Mouse (Mus musculus): ENCODE results near the gene Polr2l. TPM values are rescaled to one million over a fixed set of nuclear protein-coding genes. Genes with fewer than 3 reads are reported as not detected.

Polr2l gene
- polyA plus RNA-seq, 1 experiment = 70.9 TPM

GRCm38 (mm10) chr7:141510681-141511191, 35.8 kb upstream of the Polr2l start:
- H3K4me1 ChIP-seq (ENCODE audit: control insufficient read depth, insufficient read depth, low read length) = no peaks in the 10 kb centered on the region
- no peak overlapping the region for H3K27ac ChIP-seq (ENCODE audit: insufficient read depth, low read depth, low read length)
- no peaks in the 10 kb centered on the region for H3K27me3 ChIP-seq (replicated peaks; ENCODE audit: control insufficient read depth, insufficient read depth, low read length)
- no peak for DNase-seq
- no peak overlapping the region for H3K4me3 ChIP-seq (ENCODE audit: insufficient read depth, low read depth, low read length)
- 82% methylated on average over 8 of the region's 8 CpGs for WGBS
- TF ChIP-seq CTCF (conservative IDR thresholded peaks at IDR 0.05; ENCODE audit: insufficient read depth, insufficient read length, low read depth, low read length) (no peak), POLR2A (IDR thresholded peaks at IDR 0.05; ENCODE audit: low read depth, low read length) (no peak)
- H3K36me3 ChIP-seq (ENCODE audit: control insufficient read depth, insufficient read depth, low read length) = no peaks in the 10 kb centered on the region

GRCm38 (mm10) chr7:141510196-141510595, 35.3 kb upstream of the Polr2l start:
- no peak overlapping the region for H3K27ac ChIP-seq (ENCODE audit: insufficient read depth, low read depth, low read length)
- H3K4me1 ChIP-seq (ENCODE audit: control insufficient read depth, insufficient read depth, low read length) = no peaks in the 10 kb centered on the region
- TF ChIP-seq POLR2A (IDR thresholded peaks at IDR 0.05; ENCODE audit: low read depth, low read length) (no peak), CTCF (conservative IDR thresholded peaks at IDR 0.05; ENCODE audit: insufficient read depth, insufficient read length, low read depth, low read length) (no peak)
- 95% methylated on average over 5 of the region's 5 CpGs for WGBS
- DNase-seq = no peak
- no peaks in the 10 kb centered on the region for H3K36me3 ChIP-seq (ENCODE audit: control insufficient read depth, insufficient read depth, low read length)
- no peak overlapping the region for H3K4me3 ChIP-seq (ENCODE audit: insufficient read depth, low read depth, low read length)
- H3K27me3 ChIP-seq (replicated peaks; ENCODE audit: control insufficient read depth, insufficient read depth, low read length) = no peaks in the 10 kb centered on the region

DNA sequence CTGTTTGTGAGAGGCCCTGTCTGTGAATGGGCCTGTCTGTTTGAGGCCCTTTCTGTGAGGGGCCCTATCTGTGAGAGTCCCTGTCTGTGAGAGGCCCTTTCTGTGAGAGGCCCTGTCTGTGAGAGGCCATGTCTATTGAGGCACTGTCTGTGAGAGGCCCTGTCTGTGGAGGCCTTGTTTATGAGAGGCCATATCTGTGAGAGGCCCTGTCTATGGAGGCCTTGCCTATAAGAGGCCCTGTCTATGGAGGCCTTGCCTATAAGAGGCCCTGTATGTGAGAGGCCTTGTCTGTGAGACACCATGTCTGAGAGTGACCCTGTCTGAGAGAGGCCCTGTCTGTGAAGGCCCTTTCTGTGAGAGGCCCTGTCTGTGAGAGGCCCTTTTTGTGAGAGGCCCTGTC, 33.2 kb upstream of the Polr2l start:
- no peak for TF ChIP-seq CTCF (conservative IDR thresholded peaks at IDR 0.05; ENCODE audit: insufficient read depth, insufficient read length, low read depth, low read length)
- Histone ChIP-seq H3K4me1 (ENCODE audit: control insufficient read depth, insufficient read depth, low read length) (no peaks in the 10 kb centered on the region), H3K27me3 (replicated peaks; ENCODE audit: control insufficient read depth, insufficient read depth, low read length) (no peaks in the 10 kb centered on the region), H3K27ac (ENCODE audit: insufficient read depth, low read depth, low read length) (no peak overlapping the region), H3K36me3 (ENCODE audit: control insufficient read depth, insufficient read depth, low read length) (no peaks in the 10 kb centered on the region), H3K4me3 (ENCODE audit: insufficient read depth, low read depth, low read length) (no peak overlapping the region)
- no peak for DNase-seq

DNA sequence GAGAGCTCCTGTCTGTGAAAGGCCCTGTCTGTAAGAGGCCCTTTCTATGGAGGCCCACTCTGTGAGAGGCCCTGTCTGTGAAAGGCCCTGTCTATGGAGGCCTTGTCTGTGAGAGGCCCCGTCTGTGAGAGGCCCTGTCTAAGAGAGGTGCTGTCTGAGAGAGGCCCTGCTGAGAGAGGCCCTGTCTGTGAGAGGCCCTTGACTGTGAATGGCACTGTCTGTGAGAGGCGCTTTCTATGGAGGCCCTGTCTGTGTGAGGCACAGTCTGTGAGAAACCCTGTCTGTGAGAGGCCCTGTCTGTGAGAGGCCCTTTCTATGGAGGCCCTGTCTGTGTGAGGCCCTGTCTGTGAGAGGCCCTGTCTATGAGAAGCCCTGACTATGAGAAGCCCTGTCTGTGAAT, 31.3 kb upstream of the Polr2l start:
- 95% methylated on average over 2 of the region's 2 CpGs for WGBS
- Histone ChIP-seq H3K4me1 (ENCODE audit: control insufficient read depth, insufficient read depth, low read length) (no peaks in the 10 kb centered on the region), H3K27ac (ENCODE audit: insufficient read depth, low read depth, low read length) (no peak overlapping the region), H3K27me3 (replicated peaks; ENCODE audit: control insufficient read depth, insufficient read depth, low read length) (no peaks in the 10 kb centered on the region), H3K4me3 (ENCODE audit: insufficient read depth, low read depth, low read length) (no peak overlapping the region), H3K36me3 (ENCODE audit: control insufficient read depth, insufficient read depth, low read length) (no peaks in the 10 kb centered on the region)
- TF ChIP-seq CTCF (conservative IDR thresholded peaks at IDR 0.05; ENCODE audit: insufficient read depth, insufficient read length, low read depth, low read length) = no peak
- no peak for TF ChIP-seq POLR2A (IDR thresholded peaks at IDR 0.05; ENCODE audit: low read depth, low read length)
- DNase-seq = no peak

- 96% methylated on average over 5 of the region's 5 CpGs for WGBS
These were observed 27.6 kb upstream of the Polr2l start for GRCm38 (mm10) chr7:141502556-141502905.

GRCm38 (mm10) chr7:141501820-141502555, 27.1 kb upstream of the Polr2l start:
- H3K27ac ChIP-seq (ENCODE audit: insufficient read depth, low read depth, low read length) = no peak overlapping the region
- TF ChIP-seq CTCF (conservative IDR thresholded peaks at IDR 0.05; ENCODE audit: insufficient read depth, insufficient read length, low read depth, low read length) = no peak
- no peak for TF ChIP-seq POLR2A (IDR thresholded peaks at IDR 0.05; ENCODE audit: low read depth, low read length)
- no peak for DNase-seq
- no peak overlapping the region for H3K4me3 ChIP-seq (ENCODE audit: insufficient read depth, low read depth, low read length)
- no peaks in the 10 kb centered on the region for H3K27me3 ChIP-seq (replicated peaks; ENCODE audit: control insufficient read depth, insufficient read depth, low read length)
- no peaks in the 10 kb centered on the region for H3K4me1 ChIP-seq (ENCODE audit: control insufficient read depth, insufficient read depth, low read length)
- H3K36me3 ChIP-seq (ENCODE audit: control insufficient read depth, insufficient read depth, low read length) = no peaks in the 10 kb centered on the region
- 86% methylated on average over 7 of the region's 7 CpGs for WGBS

More at GRCm38 (mm10) chr7:141502556-141502905, 27.6 kb upstream of the Polr2l start:
- TF ChIP-seq POLR2A (IDR thresholded peaks at IDR 0.05; ENCODE audit: low read depth, low read length) (no peak), CTCF (conservative IDR thresholded peaks at IDR 0.05; ENCODE audit: insufficient read depth, insufficient read length, low read depth, low read length) (no peak)
- Histone ChIP-seq H3K4me1 (ENCODE audit: control insufficient read depth, insufficient read depth, low read length) (no peaks in the 10 kb centered on the region), H3K27ac (ENCODE audit: insufficient read depth, low read depth, low read length) (no peak overlapping the region), H3K27me3 (replicated peaks; ENCODE audit: control insufficient read depth, insufficient read depth, low read length) (no peaks in the 10 kb centered on the region), H3K4me3 (ENCODE audit: insufficient read depth, low read depth, low read length) (no peak overlapping the region), H3K36me3 (ENCODE audit: control insufficient read depth, insufficient read depth, low read length) (no peaks in the 10 kb centered on the region)
- DNase-seq = no peak

GRCm38 (mm10) chr7:141497600-141497999, 22.7 kb upstream of the Polr2l start:
- DNase-seq = no peak
- H3K36me3 ChIP-seq (ENCODE audit: control insufficient read depth, insufficient read depth, low read length) = no peaks in the 10 kb centered on the region; the same call in 1 of the 2 replicates
- TF ChIP-seq CTCF (conservative IDR thresholded peaks at IDR 0.05; ENCODE audit: insufficient read depth, insufficient read length, low read depth, low read length) (no peak), POLR2A (IDR thresholded peaks at IDR 0.05; ENCODE audit: low read depth, low read length) (no peak)
- no peaks in the 10 kb centered on the region for H3K4me1 ChIP-seq (ENCODE audit: control insufficient read depth, insufficient read depth, low read length)
- no peak overlapping the region for H3K27ac ChIP-seq (ENCODE audit: insufficient read depth, low read depth, low read length)
- H3K27me3 ChIP-seq (replicated peaks; ENCODE audit: control insufficient read depth, insufficient read depth, low read length) = no peaks in the 10 kb centered on the region
- 74% methylated on average over 3 of the region's 3 CpGs for WGBS
- no peak overlapping the region for H3K4me3 ChIP-seq (ENCODE audit: insufficient read depth, low read depth, low read length)

Data from kidney, adult 2 months (tissue).